7 mouse cellular contexts compared by ENCODE assay signal in genomic region chr11:75999440-76000155, GRCm38 (mm10). TPM values are rescaled to one million over a fixed set of nuclear protein-coding genes. Genes with fewer than 3 reads are reported as not detected.
A peak's percentile ranks its signal among the peaks of the same experiment; 100 is the strongest.
DNase-seq lines count a peak whose midpoint lies in the region; ATAC-seq and TF ChIP-seq lines count a peak whose summit lies in the region.

Gene 1700016K19Rik, plus strand, starts transcription at chr11:75999912.

- TF ChIP-seq POLR2A in spleen, adult 2 months (IDR thresholded peaks at IDR 0.05; ENCODE audit: low read depth, low read length), result no peak

- DNase-seq in adrenal gland, postnatal 36 days, result peak; percentile 86 to 87
- DNase-seq in heart, adult 8-10 months (ENCODE audit: low spot score), result peak; percentile 35
- peak; percentile 81 to 90 for DNase-seq in kidney, adult 8-10 months
- peak; percentile 79 to 88 for DNase-seq in spleen, adult 2 months (ENCODE audit: low read depth in 1 of 2, low spot score in 2 of 2)

- H3K4me1 ChIP-seq in embryonic facial prominence, embryonic 13.5 days, result peaks cover 11% of the 10 kb centered on the region
- H3K4me1 ChIP-seq in limb, embryonic 12.5 days (replicated peaks), result peaks cover 3% of the 10 kb centered on the region; the same call in 1 of the 2 replicates
- H3K4me1 ChIP-seq in midbrain, embryonic 15.5 days, result peaks cover 9% of the 10 kb centered on the region
- H3K4me1 ChIP-seq in spleen, adult 2 months (ENCODE audit: control insufficient read depth, insufficient read depth, insufficient read length), result peaks cover 9% of the 10 kb centered on the region; the same call in 1 of the 2 replicates

- no peak for ATAC-seq in embryonic facial prominence, embryonic 13.5 days (ENCODE audit: insufficient number of reproducible peaks, insufficient read depth, low FRiP score, low TSS enrichment, low read depth)
- ATAC-seq in limb, embryonic 12.5 days (ENCODE audit: insufficient number of reproducible peaks, insufficient read depth, low FRiP score, low TSS enrichment, low read depth), result no peak
- peak; percentile 93 for ATAC-seq in midbrain, embryonic 15.5 days (replicated peaks)

- peak; percentile 62; the same call in 1 of the 2 replicates for TF ChIP-seq CTCF in spleen, adult 2 months (IDR thresholded peaks at IDR 0.05; ENCODE audit: extremely low read depth, insufficient read depth, insufficient read length, insufficient replicate concordance)

- peak within 1 kb of the TSS; percentile 84 for H3K4me2 ChIP-seq in embryonic facial prominence, embryonic 13.5 days
- peak within 1 kb of the TSS; percentile 87 for H3K4me2 ChIP-seq in limb, embryonic 12.5 days
- peak within 1 kb of the TSS; percentile 96 for H3K4me2 ChIP-seq in midbrain, embryonic 15.5 days

- H3K9ac ChIP-seq in embryonic facial prominence, embryonic 13.5 days, result peak within 1 kb of the TSS; percentile 67
- peak within 1 kb of the TSS; percentile 56 for H3K9ac ChIP-seq in limb, embryonic 12.5 days (replicated peaks)
- H3K9ac ChIP-seq in midbrain, embryonic 15.5 days, result peak within 1 kb of the TSS; percentile 53

- WGBS in embryonic facial prominence, embryonic 13.5 days, result 11% methylated on average over 35 of the region's 36 CpGs
- WGBS in limb, embryonic 12.5 days, result 12% methylated on average over 36 of the region's 36 CpGs
- WGBS in midbrain, embryonic 15.5 days, result 12% methylated on average over 36 of the region's 36 CpGs
- WGBS in spleen, adult 2 months, result 13% methylated on average over 35 of the region's 36 CpGs

- peaks cover 27% of the 10 kb centered on the region for H3K27me3 ChIP-seq in embryonic facial prominence, embryonic 13.5 days
- H3K27me3 ChIP-seq in limb, embryonic 12.5 days, result peaks cover 24% of the 10 kb centered on the region
- no peaks in the 10 kb centered on the region for H3K27me3 ChIP-seq in midbrain, embryonic 15.5 days (replicated peaks)
- no peaks in the 10 kb centered on the region; the same call in 1 of the 2 replicates for H3K27me3 ChIP-seq in spleen, adult 2 months (ENCODE audit: control insufficient read depth, insufficient read depth, low read length)

- H3K36me3 ChIP-seq in embryonic facial prominence, embryonic 13.5 days, result no peaks in the 10 kb centered on the region
- H3K36me3 ChIP-seq in limb, embryonic 12.5 days, result no peaks in the 10 kb centered on the region
- H3K36me3 ChIP-seq in midbrain, embryonic 15.5 days (replicated peaks), result no peaks in the 10 kb centered on the region
- H3K36me3 ChIP-seq in spleen, adult 2 months (ENCODE audit: control insufficient read depth, insufficient read depth, low read length), result no peaks in the 10 kb centered on the region

- H3K9me3 ChIP-seq in embryonic facial prominence, embryonic 13.5 days, result no peaks in the 10 kb centered on the region
- H3K9me3 ChIP-seq in limb, embryonic 12.5 days, result no peaks in the 10 kb centered on the region
- H3K9me3 ChIP-seq in midbrain, embryonic 15.5 days, result no peaks in the 10 kb centered on the region

- H3K4me3 ChIP-seq in embryonic facial prominence, embryonic 13.5 days, result peak within 1 kb of the TSS; percentile 56
- H3K4me3 ChIP-seq in limb, embryonic 12.5 days (replicated peaks), result peak within 1 kb of the TSS; percentile 54
- H3K4me3 ChIP-seq in midbrain, embryonic 15.5 days, result peak within 1 kb of the TSS; percentile 65
- H3K4me3 ChIP-seq in spleen, adult 2 months (ENCODE audit: extremely low read depth, insufficient read depth, insufficient read length), result peak within 1 kb of the TSS; percentile 57; the same call in 1 of the 2 replicates

- H3K27ac ChIP-seq in embryonic facial prominence, embryonic 13.5 days, result no peak within 1 kb of the TSS
- H3K27ac ChIP-seq in limb, embryonic 12.5 days, result no peak within 1 kb of the TSS
- H3K27ac ChIP-seq in midbrain, embryonic 15.5 days, result no peak within 1 kb of the TSS
- no peak within 1 kb of the TSS for H3K27ac ChIP-seq in spleen, adult 2 months (ENCODE audit: insufficient read depth, low read length)

RNA-seq across cellular contexts. Expression of gene 1700016K19Rik, which starts in this region (rescaled TPM):
- not detected for total RNA-seq in adrenal gland, postnatal 36 days (2021)
- 0.76 and 0.88 TPM in 2 replicates for polyA plus RNA-seq in embryonic facial prominence, embryonic 13.5 days (2015; fragmentation: Nextera tagmentation; extraction: Ambion mirVana)
- total RNA-seq in heart, adult 8-10 months (2022), result not detected
- polyA plus RNA-seq in limb, embryonic 12.5 days (2016; fragmentation: Nextera tagmentation; extraction: Ambion mirVana), result 0.23 and 0.70 TPM in 2 replicates
- 4.8 and 5.5 TPM in 2 replicates for polyA plus RNA-seq in midbrain, embryonic 15.5 days (2015; fragmentation: Nextera tagmentation; extraction: Ambion mirVana)
- 0.08 and 0.22 TPM in 2 replicates for polyA plus RNA-seq in spleen, adult 2 months (2012; rRNA removed)

Comparison
In these comparisons a context has a peak if more than half of its experiments do, and no peak if none do; other contexts are left out.
1. Peak in DNase-seq in adrenal gland, postnatal 36 days; RNA of the gene not detected or under 1 TPM.
2. Peak in DNase-seq in heart, adult 8-10 months; RNA of the gene not detected or under 1 TPM.
3. Peak in DNase-seq and H3K4me3 ChIP-seq in spleen, adult 2 months; RNA of the gene not detected or under 1 TPM.
4. DNase-seq: peak in every context shown above with its lines; median percentile 86 in adrenal gland, postnatal 36 days; 86 in kidney, adult 8-10 months; 84 in spleen, adult 2 months; 35 in heart, adult 8-10 months.